Mouse (Mus musculus) cerebellum, adult 2 months (tissue): ENCODE data around the gene Actbl2. TPM values are rescaled to one million over a fixed set of nuclear protein-coding genes. Genes with fewer than 3 reads are reported as not detected.

Experiments used
- DNase-seq, 2 experiments: peaks; one replicate each; pipeline ENCODE4 v3.0.0; 2021
- H3K27ac ChIP-seq: fragments of 200-500 bp; 2 replicates; pipeline ENCODE4 v1.5.1; 2012; ENCODE audit warnings: low read length, control low read depth, inconsistent platforms; ENCODE audit not compliant: insufficient read depth
- H3K27me3 ChIP-seq: fragments of 200-500 bp; 2 replicates; pipeline ENCODE4 v1.6.1; 2012; ENCODE audit warnings: inconsistent platforms, mild to moderate bottlenecking, low read length, moderate library complexity; ENCODE audit not compliant: control insufficient read depth, insufficient read depth
- H3K4me1 ChIP-seq: fragments of 200-500 bp; 2 replicates; pipeline ENCODE4 v1.6.1; 2011; ENCODE audit warnings: low read length; ENCODE audit not compliant: control insufficient read depth, insufficient read depth
- H3K4me3 ChIP-seq: fragments of 200-500 bp; replicated peaks from 2 replicates; pipeline ENCODE3; 2011; ENCODE audit warnings: mild to moderate bottlenecking, low read depth, low read length, control low read depth; ENCODE audit not compliant: insufficient read depth
- CTCF ChIP-seq: fragments of 200-500 bp; IDR thresholded peaks from 2 replicates; pipeline ENCODE4 v1.5.1; 2011; ENCODE audit warnings: low read depth, mild to moderate bottlenecking, control low read depth, low read length, moderate library complexity, borderline replicate concordance; ENCODE audit not compliant: insufficient read depth
- POLR2A ChIP-seq: fragments of 200-500 bp; IDR thresholded peaks from 2 replicates; pipeline ENCODE4 v1.6.1; 2011; ENCODE audit warnings: low read length, control low read depth, borderline replicate concordance; ENCODE audit not compliant: insufficient read depth
- WGBS: fragments of 180-500 bp; shearing (Covaris S2); methylation state at CpG from one replicate; pipeline ENCODE4 v1.1.7; 2018; 5-methylcytosine and 5-hydroxymethylcytosine counted together
- polyA plus RNA-seq: library from polyadenylated mRNA; depleted of rRNA; stranded (reverse); fragments of >200 nt; gene quantifications from 2 replicates; pipeline ENCODE4 v1.2.3, GENCODE M21; 2012

Actbl2 gene
- polyA plus RNA-seq, 1 experiment = 0.34 TPM

DNA sequence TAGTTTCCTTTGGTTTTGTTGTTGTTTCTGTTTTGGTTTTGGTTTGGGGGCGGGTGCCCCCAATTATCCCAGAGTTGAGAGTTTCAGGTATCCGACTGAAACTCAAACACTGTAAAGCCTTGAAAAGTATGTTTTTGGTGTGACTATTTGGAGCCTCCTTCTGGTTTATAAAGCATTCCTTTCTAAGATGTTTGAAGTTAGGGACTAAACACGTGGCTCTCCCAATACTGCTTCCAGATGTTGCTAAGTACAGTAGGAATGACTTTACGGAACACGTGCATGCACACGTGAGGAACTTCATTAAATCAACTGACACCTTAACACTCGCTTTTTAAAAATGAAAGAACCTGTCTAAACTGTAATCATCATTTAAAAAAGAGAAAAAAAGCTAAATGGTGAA, 4.9 kb downstream of the Actbl2 start:
- no peak overlapping the region for H3K27ac ChIP-seq
- no peak for TF ChIP-seq CTCF
- H3K4me3 ChIP-seq = no peak overlapping the region
- WGBS = 89% methylated on average over 7 of the region's 7 CpGs
- H3K4me1 ChIP-seq = no peaks in the 10 kb centered on the region
- H3K27me3 ChIP-seq = no peaks in the 10 kb centered on the region
- DNase-seq = no peak

DNA sequence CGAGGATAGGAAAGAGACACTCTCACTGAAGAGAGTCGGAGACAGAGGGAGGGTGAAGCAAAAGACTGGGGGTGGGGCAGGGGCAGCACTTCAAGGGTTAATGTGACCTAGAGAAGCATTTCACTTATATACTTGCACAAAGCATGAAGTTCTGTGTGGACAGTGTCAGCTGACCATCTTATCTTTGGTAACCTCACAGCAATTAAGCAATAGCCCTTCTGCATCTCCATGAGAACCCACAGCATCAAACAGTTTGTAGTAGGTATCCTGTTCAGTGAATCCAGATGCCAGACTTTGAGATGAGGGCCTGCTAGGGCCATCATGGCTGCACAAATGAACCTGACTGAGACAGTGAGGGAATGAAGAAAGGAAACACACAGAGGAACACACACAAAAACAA, 8.4 kb downstream of the Actbl2 start:
- WGBS = 73% methylated on average over 2 of the region's 2 CpGs
- H3K4me1 ChIP-seq = no peaks in the 10 kb centered on the region
- DNase-seq = no peak
- no peak for TF ChIP-seq CTCF
- TF ChIP-seq POLR2A = no peak
- no peaks in the 10 kb centered on the region for H3K27me3 ChIP-seq
- H3K4me3 ChIP-seq = no peak overlapping the region
- no peak overlapping the region for H3K27ac ChIP-seq

DNA sequence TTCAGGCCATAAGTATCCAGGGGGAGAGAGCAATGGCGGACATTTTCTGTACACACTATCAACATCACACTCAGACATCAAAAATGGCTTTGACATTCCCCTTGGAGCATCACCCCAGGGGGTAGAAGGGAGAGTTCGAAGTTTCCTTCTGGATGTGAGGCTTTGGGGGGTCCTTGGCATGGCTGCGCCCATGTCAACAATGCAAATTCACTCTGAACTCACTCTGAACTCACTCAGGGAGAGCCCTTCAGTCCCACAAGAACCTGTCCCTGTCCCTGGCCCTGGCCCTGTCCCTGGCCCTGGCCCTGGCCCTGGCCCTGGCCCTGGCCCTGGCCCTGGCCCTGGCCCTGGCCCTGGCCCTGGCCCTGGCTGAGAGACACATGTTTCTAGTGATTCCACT, 8.9 kb downstream of the Actbl2 start:
- WGBS = 67% methylated on average over 3 of the region's 3 CpGs
- no peak for TF ChIP-seq CTCF
- TF ChIP-seq POLR2A = no peak

GRCm38 (mm10) chr13:111265231-111266000, 10.6 kb downstream of the Actbl2 start:
- no peak overlapping the region for H3K4me3 ChIP-seq
- WGBS = 75% methylated on average over 4 of the region's 4 CpGs
- no peaks in the 10 kb centered on the region for H3K4me1 ChIP-seq
- H3K27ac ChIP-seq = no peak overlapping the region
- H3K27me3 ChIP-seq = no peaks in the 10 kb centered on the region
- no peak for DNase-seq
- TF ChIP-seq CTCF (no peak), POLR2A (no peak)

More for the DNA sequence above, 8.9 kb downstream of the Actbl2 start:
- no peak overlapping the region for H3K4me3 ChIP-seq
- no peak overlapping the region for H3K27ac ChIP-seq
- no peaks in the 10 kb centered on the region for H3K27me3 ChIP-seq
- no peaks in the 10 kb centered on the region for H3K4me1 ChIP-seq
- no peak for DNase-seq

GRCm38 (mm10) chr13:111266855-111267254, 12.0 kb downstream of the Actbl2 start:
- DNase-seq = no peak
- Histone ChIP-seq H3K4me3 (no peak overlapping the region), H3K27me3 (no peaks in the 10 kb centered on the region), H3K4me1 (no peaks in the 10 kb centered on the region), H3K27ac (no peak overlapping the region)
- 87% methylated on average over 5 of the region's 5 CpGs for WGBS
- TF ChIP-seq CTCF (no peak), POLR2A (no peak)

- TF ChIP-seq CTCF (no peak), POLR2A (no peak)
- 98% methylated on average over 5 of the region's 5 CpGs for WGBS
- Histone ChIP-seq H3K4me3 (no peak overlapping the region), H3K27me3 (no peaks in the 10 kb centered on the region), H3K27ac (no peak overlapping the region), H3K4me1 (no peaks in the 10 kb centered on the region)
- DNase-seq = no peak
These were observed 14.2 kb downstream of the Actbl2 start for GRCm38 (mm10) chr13:111268992-111269391.

GRCm38 (mm10) chr13:111269789-111270335, 15.0 kb downstream of the Actbl2 start:
- 91% methylated on average over 13 of the region's 13 CpGs for WGBS

GRCm38 (mm10) chr13:111271868-111272267, 17.1 kb downstream of the Actbl2 start:
- no peak for DNase-seq
- Histone ChIP-seq H3K4me1 (no peaks in the 10 kb centered on the region), H3K4me3 (no peak overlapping the region), H3K27ac (no peak overlapping the region), H3K27me3 (no peaks in the 10 kb centered on the region)
- 64% methylated on average over 8 of the region's 8 CpGs for WGBS
- no peak for TF ChIP-seq CTCF
- no peak for TF ChIP-seq POLR2A

More at GRCm38 (mm10) chr13:111269789-111270335, 15.0 kb downstream of the Actbl2 start:
- Histone ChIP-seq H3K4me3 (no peak overlapping the region), H3K27me3 (no peaks in the 10 kb centered on the region), H3K27ac (no peak overlapping the region), H3K4me1 (no peaks in the 10 kb centered on the region)
- DNase-seq = no peak
- no peak for TF ChIP-seq CTCF
- no peak for TF ChIP-seq POLR2A
